11 mouse cellular contexts compared by ENCODE assay signal in genomic region chr11:117823411-117823810, GRCm38 (mm10). TPM values are rescaled to one million over a fixed set of nuclear protein-coding genes. Genes with fewer than 3 reads are reported as not detected.
DNase-seq lines count a peak whose midpoint lies in the region; ATAC-seq and TF ChIP-seq lines count a peak whose summit lies in the region.
"Had no signal": no experiment of that assay in that cellular context is flagged by ENCODE, and none has a peak within 500 bp of the region (broad histone marks: within the 10 kb centered on the region; RNA-seq: fewer than 3 reads in every experiment).

No protein-coding gene starts in this region.

- peak overlapping the region; percentile 39; the same call in 1 of the 2 replicates for H3K27ac ChIP-seq in embryonic facial prominence, embryonic 13.5 days
- no peak overlapping the region for H3K27ac ChIP-seq in embryonic facial prominence, embryonic 10.5 days (replicated peaks)
- no peak overlapping the region for H3K27ac ChIP-seq in kidney, adult 2 months (ENCODE audit: insufficient read depth, low read depth, low read length)
- H3K27ac ChIP-seq in liver, embryonic 16.5 days (ENCODE audit: low read length) = no peak overlapping the region
- H3K27ac ChIP-seq: hindbrain, embryonic 13.5 days had no signal

- H3K36me3 ChIP-seq in embryonic facial prominence, embryonic 13.5 days = peaks cover 45% of the 10 kb centered on the region
- peaks cover 59% of the 10 kb centered on the region for H3K36me3 ChIP-seq in embryonic facial prominence, embryonic 10.5 days (replicated peaks)
- no peaks in the 10 kb centered on the region for H3K36me3 ChIP-seq in kidney, adult 2 months (ENCODE audit: control insufficient read depth, insufficient read depth, low read length)
- peaks cover 38% of the 10 kb centered on the region for H3K36me3 ChIP-seq in liver, embryonic 16.5 days (ENCODE audit: control insufficient read depth, insufficient read depth)
- H3K36me3 ChIP-seq: hindbrain, embryonic 13.5 days had no signal

- ATAC-seq in embryonic facial prominence, embryonic 13.5 days (ENCODE audit: insufficient number of reproducible peaks, insufficient read depth, low FRiP score, low TSS enrichment, low read depth) = no peak
- no peak for ATAC-seq in liver, embryonic 16.5 days (ENCODE audit: low read depth)

- H3K4me3 ChIP-seq in embryonic facial prominence, embryonic 13.5 days = 0 out of 2 replicates have a peak overlapping the region, but pooled peaks have one; percentile 62
- no peak overlapping the region; the same call in 1 of the 2 replicates for H3K4me3 ChIP-seq in embryonic facial prominence, embryonic 10.5 days
- H3K4me3 ChIP-seq in kidney, adult 2 months (ENCODE audit: insufficient read depth, low read depth, low read length) = no peak overlapping the region
- no peak overlapping the region for H3K4me3 ChIP-seq in liver, embryonic 16.5 days (ENCODE audit: low read depth, low read length)

- TF ChIP-seq POLR2A in kidney, adult 2 months (IDR thresholded peaks at IDR 0.05; ENCODE audit: low read depth, low read length) = no peak

- no peak for TF ChIP-seq CTCF in kidney, adult 2 months (conservative IDR thresholded peaks at IDR 0.05; ENCODE audit: insufficient read depth, insufficient read length, low read depth, low read length)

- WGBS in embryonic facial prominence, embryonic 13.5 days = 83% methylated on average over 6 of the region's 6 CpGs
- 92% methylated on average over 6 of the region's 6 CpGs for WGBS in embryonic facial prominence, embryonic 10.5 days
- 79% methylated on average over 6 of the region's 6 CpGs for WGBS in kidney, adult 2 months
- WGBS in liver, embryonic 16.5 days (ENCODE audit: insufficient replicate concordance) = 82% methylated on average over 6 of the region's 6 CpGs

- H3K9me3 ChIP-seq in embryonic facial prominence, embryonic 13.5 days = no peaks in the 10 kb centered on the region
- H3K9me3 ChIP-seq in embryonic facial prominence, embryonic 10.5 days = no peaks in the 10 kb centered on the region
- H3K9me3 ChIP-seq in liver, embryonic 16.5 days (replicated peaks; ENCODE audit: control insufficient read depth, low read length) = no peaks in the 10 kb centered on the region
- H3K9me3 ChIP-seq: forebrain, embryonic 10.5 days; hindbrain, embryonic 13.5 days had no signal

- no peaks in the 10 kb centered on the region for H3K27me3 ChIP-seq in embryonic facial prominence, embryonic 13.5 days
- no peaks in the 10 kb centered on the region for H3K27me3 ChIP-seq in embryonic facial prominence, embryonic 10.5 days (replicated peaks; ENCODE audit: low read depth, poor library complexity, severe bottlenecking)
- H3K27me3 ChIP-seq in kidney, adult 2 months (replicated peaks; ENCODE audit: control insufficient read depth, insufficient read depth, low read length) = no peaks in the 10 kb centered on the region
- no peaks in the 10 kb centered on the region for H3K27me3 ChIP-seq in liver, embryonic 16.5 days (ENCODE audit: control insufficient read depth, insufficient read depth, low read depth, low read length)
- H3K27me3 ChIP-seq: hindbrain, embryonic 13.5 days had no signal

- H3K4me1 ChIP-seq in embryonic facial prominence, embryonic 13.5 days = peaks cover 57% of the 10 kb centered on the region
- peaks cover 62% of the 10 kb centered on the region for H3K4me1 ChIP-seq in embryonic facial prominence, embryonic 10.5 days
- peaks cover 35% of the 10 kb centered on the region; the same call in 1 of the 2 replicates for H3K4me1 ChIP-seq in kidney, adult 2 months (ENCODE audit: control insufficient read depth, insufficient read depth, low read length)
- peaks cover 43% of the 10 kb centered on the region for H3K4me1 ChIP-seq in liver, embryonic 16.5 days (ENCODE audit: control insufficient read depth, low read depth, low read length)

- H3K9ac ChIP-seq in embryonic facial prominence, embryonic 13.5 days = no peak overlapping the region
- no peak overlapping the region for H3K9ac ChIP-seq in liver, embryonic 16.5 days (ENCODE audit: low read depth, low read length)

- H3K4me2 ChIP-seq in embryonic facial prominence, embryonic 13.5 days = no peak overlapping the region
- peak overlapping the region; percentile 77 for H3K4me2 ChIP-seq in liver, embryonic 16.5 days (ENCODE audit: low read depth, low read length)

- no peak for DNase-seq in embryonic facial prominence, embryonic 10.5 days (ENCODE audit: low spot score)
- peak; percentile 14 for DNase-seq in kidney, adult 9 months
- no peak for DNase-seq in kidney, adult 2 months
- peak; percentile 80 for DNase-seq in R1 (ENCODE audit: low read depth, low spot score)
- DNase-seq in thymus, postnatal 4 days = no peak
- DNase-seq in ovary, postnatal 14 days (ENCODE audit: low spot score) = no peak

RNA-seq across cellular contexts. Expression of gene Afmid, which starts 2.3 kb away (rescaled TPM):
- 4.2 and 5.1 TPM in 2 replicates for polyA plus RNA-seq in embryonic facial prominence, embryonic 13.5 days (2015; fragmentation: Nextera tagmentation; extraction: Ambion mirVana)
- polyA plus RNA-seq in embryonic facial prominence, embryonic 10.5 days (2016; fragmentation: Nextera tagmentation; extraction: Ambion mirVana) = 3.5 and 4.8 TPM in 2 replicates
- polyA plus RNA-seq in kidney, adult 2 months (2012; rRNA removed) = 85.6 and 89.7 TPM in 2 replicates
- 14.6 and 15.4 TPM in 2 replicates for polyA plus RNA-seq in liver, embryonic 16.5 days (2015; fragmentation: Nextera tagmentation; extraction: Ambion mirVana)

RNA-seq across cellular contexts. Expression of gene Tk1, which starts 2.5 kb away (rescaled TPM):
- 143 and 150 TPM in 2 replicates for polyA plus RNA-seq in embryonic facial prominence, embryonic 13.5 days (2015; fragmentation: Nextera tagmentation; extraction: Ambion mirVana)
- polyA plus RNA-seq in embryonic facial prominence, embryonic 10.5 days (2016; fragmentation: Nextera tagmentation; extraction: Ambion mirVana) = 156 and 161 TPM in 2 replicates
- 15.5 and 15.8 TPM in 2 replicates for polyA plus RNA-seq in kidney, adult 2 months (2012; rRNA removed)
- 120 and 127 TPM in 2 replicates for polyA plus RNA-seq in liver, embryonic 16.5 days (2015; fragmentation: Nextera tagmentation; extraction: Ambion mirVana)

RNA-seq across cellular contexts. Expression of gene Gm20708, which starts 13.9 kb away (rescaled TPM):
- polyA plus RNA-seq in embryonic facial prominence, embryonic 13.5 days (2015; fragmentation: Nextera tagmentation; extraction: Ambion mirVana) = 0.66 and 0.99 TPM in 2 replicates
- 0.28 and 0.41 TPM in 2 replicates for polyA plus RNA-seq in embryonic facial prominence, embryonic 10.5 days (2016; fragmentation: Nextera tagmentation; extraction: Ambion mirVana)
- polyA plus RNA-seq in kidney, adult 2 months (2012; rRNA removed) = 0.18 and 0.22 TPM in 2 replicates
- polyA plus RNA-seq in liver, embryonic 16.5 days (2015; fragmentation: Nextera tagmentation; extraction: Ambion mirVana) = 0.38 and 0.64 TPM in 2 replicates
- polyA plus RNA-seq: neural tube, embryonic 11.5 days had no signal

RNA-seq across cellular contexts. Expression of gene Syngr2, which starts 13.9 kb away (rescaled TPM):
- 41.4 and 43.4 TPM in 2 replicates for polyA plus RNA-seq in embryonic facial prominence, embryonic 13.5 days (2015; fragmentation: Nextera tagmentation; extraction: Ambion mirVana)
- polyA plus RNA-seq in embryonic facial prominence, embryonic 10.5 days (2016; fragmentation: Nextera tagmentation; extraction: Ambion mirVana) = 27.7 and 29.9 TPM in 2 replicates
- 150 and 155 TPM in 2 replicates for polyA plus RNA-seq in kidney, adult 2 months (2012; rRNA removed)
- polyA plus RNA-seq in liver, embryonic 16.5 days (2015; fragmentation: Nextera tagmentation; extraction: Ambion mirVana) = 48.6 and 55.5 TPM in 2 replicates

RNA-seq across cellular contexts. Expression of gene Birc5, which starts 25.6 kb away (rescaled TPM):
- 326 and 344 TPM in 2 replicates for polyA plus RNA-seq in embryonic facial prominence, embryonic 13.5 days (2015; fragmentation: Nextera tagmentation; extraction: Ambion mirVana)
- 405 and 416 TPM in 2 replicates for polyA plus RNA-seq in embryonic facial prominence, embryonic 10.5 days (2016; fragmentation: Nextera tagmentation; extraction: Ambion mirVana)
- polyA plus RNA-seq in kidney, adult 2 months (2012; rRNA removed) = 0.75 and 1.3 TPM in 2 replicates
- polyA plus RNA-seq in liver, embryonic 16.5 days (2015; fragmentation: Nextera tagmentation; extraction: Ambion mirVana) = 298 and 327 TPM in 2 replicates

Comparison
In these comparisons a context has a peak if more than half of its experiments do, and no peak if none do; other contexts are left out.
1. DNase-seq: peak in kidney, adult 9 months (single experiment) and R1 (single experiment); none in embryonic facial prominence, embryonic 10.5 days (single experiment), kidney, adult 2 months (single experiment), thymus, postnatal 4 days (single experiment) and ovary, postnatal 14 days (single experiment).